Mouse (Mus musculus) central nervous system, embryonic 11.5 days (tissue): ENCODE data around the gene Klhl41. TPM values are rescaled to one million over a fixed set of nuclear protein-coding genes. Genes with fewer than 3 reads are reported as not detected.

ENCODE experiments used
- polyA plus RNA-seq: library from polyadenylated mRNA; depleted of rRNA; stranded (reverse); fragments of >200 nt; gene quantifications from 2 replicates; pipeline ENCODE4 v1.2.3, GENCODE M21; 2012; rRNA removed

Klhl41 gene
- 0.56 and 4.9 TPM in 2 replicates for polyA plus RNA-seq

GRCm38 (mm10) chr2:69669853-69670252 lies at the start of gene Klhl41:
Klhl41 (plus strand) TSS chr2:69670120.

GRCm38 (mm10) chr2:69646726-69647490 lies 23.0 kb upstream of the Klhl41 start, which contains the start of gene Bbs5:
Bbs5 (plus strand) TSS chr2:69647171.

GRCm38 (mm10) chr2:69712981-69713625 lies 43.2 kb downstream of the Klhl41 start, which contains the start of gene Fastkd1:
Fastkd1 (minus strand) TSS chr2:69713516.

GRCm38 (mm10) chr2:69722273-69722649 lies 52.3 kb downstream of the Klhl41 start, which contains the start of gene Ppig:
Ppig (plus strand) TSS chr2:69722545.

Other genes with a start within 250 kb of the Klhl41 start
- 2.8 and 5.0 TPM in 2 replicates for gene Lrp2, start 84.1 kb upstream of the Klhl41 start, polyA plus RNA-seq
- gene Bbs5, start 22.9 kb upstream of the Klhl41 start, polyA plus RNA-seq: 14.1 and 26.3 TPM in 2 replicates
- gene Fastkd1, start 43.4 kb downstream of the Klhl41 start, polyA plus RNA-seq: 12.6 and 14.5 TPM in 2 replicates
- 35.4 and 43.0 TPM in 2 replicates for gene Ppig, start 52.4 kb downstream of the Klhl41 start, polyA plus RNA-seq
- 5.0 and 8.8 TPM in 2 replicates for gene Ccdc173, start 119.5 kb downstream of the Klhl41 start, polyA plus RNA-seq
- gene Phospho2, start 119.5 kb downstream of the Klhl41 start, polyA plus RNA-seq: 27.8 and 55.6 TPM in 2 replicates
- 19.9 and 29.1 TPM in 2 replicates for gene Klhl23, start 151.8 kb downstream of the Klhl41 start, polyA plus RNA-seq
- gene Ssb, start 191.4 kb downstream of the Klhl41 start, polyA plus RNA-seq: 273 and 614 TPM in 2 replicates
- 12.6 and 16.6 TPM in 2 replicates for gene Mettl5, start 215.5 kb downstream of the Klhl41 start, polyA plus RNA-seq
- gene Ubr3, start 227.1 kb downstream of the Klhl41 start, polyA plus RNA-seq: 21.7 and 43.0 TPM in 2 replicates